Mouse (Mus musculus) heart, postnatal 0 days (tissue): Measurements from ENCODE around the gene Pom121l2. TPM values are rescaled to one million over a fixed set of nuclear protein-coding genes. Genes with fewer than 3 reads are reported as not detected.

ENCODE experiments used
- ATAC-seq: fragments of 200-750 bp; cut with Nextera tagmentation; 2 replicates; pipeline ENCODE4 v1.8.0; 2017; ENCODE audit warnings: low read depth, moderate number of reproducible peaks, moderate library complexity; ENCODE audit not compliant: insufficient read depth
- DNase-seq: peaks from one replicate; pipeline ENCODE4 v3.0.0-alpha.2; 2016; ENCODE audit warnings: low spot score
- H3K27ac ChIP-seq: fragments of 300-500 bp; sonication (generic); 2 replicates; pipeline ENCODE4 v1.5.1; 2014; ENCODE audit warnings: low read depth, mild to moderate bottlenecking
- H3K27me3 ChIP-seq: fragments of 300-500 bp; sonication (generic); 2 replicates; pipeline ENCODE4 v1.6.1; 2014; ENCODE audit warnings: low read length, mixed read lengths; ENCODE audit not compliant: control insufficient read depth, insufficient read depth
- H3K36me3 ChIP-seq: fragments of 300-500 bp; sonication (generic); replicated peaks from 2 replicates; pipeline ENCODE4 v1.6.1; 2014; ENCODE audit warnings: low read length, mixed read lengths; ENCODE audit not compliant: control insufficient read depth, insufficient read depth
- H3K4me1 ChIP-seq: fragments of 300-500 bp; sonication (generic); 2 replicates; pipeline ENCODE4 v1.6.1; 2014; ENCODE audit warnings: antibody characterized with exemption; ENCODE audit not compliant: control insufficient read depth, insufficient read depth
- H3K4me2 ChIP-seq: fragments of 300-500 bp; sonication (generic); 2 replicates; pipeline ENCODE4 v1.6.1; 2014; ENCODE audit warnings: low read depth, mild to moderate bottlenecking, low read length, moderate library complexity
- H3K4me3 ChIP-seq: fragments of 300-500 bp; sonication (generic); 2 replicates; pipeline ENCODE4 v1.5.1; 2014; ENCODE audit warnings: low read depth, low read length
- H3K9ac ChIP-seq: fragments of 300-500 bp; sonication (generic); replicated peaks from 2 replicates; pipeline ENCODE4 v1.6.1; 2014; ENCODE audit warnings: low read depth, low read length, mixed read lengths
- H3K9me3 ChIP-seq: fragments of 300-500 bp; sonication (generic); replicated peaks from 2 replicates; pipeline ENCODE4 v1.6.1; 2016; ENCODE audit warnings: low read length; ENCODE audit not compliant: control insufficient read depth
- CTCF ChIP-seq: IDR thresholded peaks from 2 replicates; pipeline ENCODE4 v1.5.1; 2016; ENCODE audit warnings: antibody characterized with exemption, control low read depth, low read depth
- EP300 ChIP-seq: IDR thresholded peaks from 2 replicates; pipeline ENCODE4 v1.6.1; 2016; ENCODE audit warnings: antibody characterized with exemption, low read depth
- WGBS: fragments of 180-500 bp; shearing (Covaris S2); extraction: QIAGEN DNeasy Blood & Tissue Kit; methylation state at CpG from one replicate; pipeline ENCODE4 v1.1.7; 2014; 5-methylcytosine and 5-hydroxymethylcytosine counted together
- polyA plus RNA-seq: library from polyadenylated mRNA; unstranded; fragments of >200 nt; fragmentation: Nextera tagmentation; extraction: Ambion mirVana; gene quantifications from 2 replicates; pipeline ENCODE4 v1.2.1, GENCODE M21; 2015
- total RNA-seq: library from RNA; depleted of rRNA; stranded (reverse); fragments of >200 nt; gene quantifications from 2 replicates; pipeline ENCODE4 v1.2.3, GENCODE M21; 2014; ENCODE audit warnings: low replicate concordance

Gene Pom121l2
- total and polyA plus RNA-seq, 2 experiments from 2014 or later = not detected

- 1% methylated on average over 38 of the region's 38 CpGs for WGBS
- TF ChIP-seq CTCF (no peak), EP300 (no peak)
- H3K27me3 ChIP-seq = peaks cover 96% of the 10 kb centered on the region
These were observed 25.5 kb downstream of the Pom121l2 start for GRCm38 (mm10) chr13:22006334-22007120.

GRCm38 (mm10) chr13:22007121-22007510 lies 26.1 kb downstream of the Pom121l2 start:
- no peak for DNase-seq
- TF ChIP-seq CTCF (no peak), EP300 (no peak)
- H3K4me2 ChIP-seq = peak overlapping the region; percentile 97
- H3K4me3 ChIP-seq = peak overlapping the region; percentile 70
- H3K9ac ChIP-seq = no peak overlapping the region
- no peaks in the 10 kb centered on the region for H3K9me3 ChIP-seq
- H3K27ac ChIP-seq = no peak overlapping the region
- no peaks in the 10 kb centered on the region for H3K36me3 ChIP-seq
- peaks cover 95% of the 10 kb centered on the region for H3K27me3 ChIP-seq
- WGBS = 6% methylated on average over 18 of the region's 18 CpGs
- H3K4me1 ChIP-seq = peaks cover 6% of the 10 kb centered on the region
- no peak for ATAC-seq

More at GRCm38 (mm10) chr13:22006334-22007120, 25.5 kb downstream of the Pom121l2 start:
- DNase-seq = no peak
- H3K9me3 ChIP-seq = no peaks in the 10 kb centered on the region
- no peak overlapping the region; the same call in 1 of the 2 replicates for H3K9ac ChIP-seq
- ATAC-seq = peak; percentile 67
- H3K4me2 ChIP-seq = peak overlapping the region; percentile 97
- H3K4me3 ChIP-seq = peak overlapping the region; percentile 70
- H3K27ac ChIP-seq = no peak overlapping the region
- H3K4me1 ChIP-seq = peaks cover 6% of the 10 kb centered on the region
- H3K36me3 ChIP-seq = no peaks in the 10 kb centered on the region

DNA sequence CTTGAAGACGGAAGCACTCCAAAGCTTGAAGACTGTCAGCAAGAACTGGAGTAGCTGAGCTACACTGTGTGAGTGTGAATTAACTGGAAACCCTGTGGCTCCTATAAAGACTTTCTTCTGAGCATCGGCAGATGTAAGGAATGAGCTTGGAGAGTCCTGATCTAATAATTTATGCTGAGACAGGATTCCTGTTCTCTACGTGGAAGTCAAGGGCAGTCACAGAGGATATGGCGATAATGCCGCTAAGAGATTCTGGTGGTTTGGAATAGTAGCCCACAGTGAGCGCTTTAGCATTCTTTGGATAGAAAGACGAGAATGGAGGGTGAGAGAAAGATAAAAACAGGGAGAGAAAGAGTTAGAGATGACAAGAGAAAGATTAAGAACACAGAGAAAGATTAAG lies 26.9 kb downstream of the Pom121l2 start:
- H3K4me2 ChIP-seq = no peak overlapping the region
- no peak overlapping the region for H3K4me3 ChIP-seq
- 56% methylated on average over 7 of the region's 7 CpGs for WGBS
- DNase-seq = no peak
- no peak overlapping the region for H3K9ac ChIP-seq
- H3K27me3 ChIP-seq = peaks cover 95% of the 10 kb centered on the region
- H3K9me3 ChIP-seq = no peaks in the 10 kb centered on the region
- no peak for ATAC-seq
- TF ChIP-seq CTCF = no peak
- TF ChIP-seq EP300 = no peak
- H3K27ac ChIP-seq = no peak overlapping the region
- H3K36me3 ChIP-seq = no peaks in the 10 kb centered on the region
- peaks cover 6% of the 10 kb centered on the region for H3K4me1 ChIP-seq

DNA sequence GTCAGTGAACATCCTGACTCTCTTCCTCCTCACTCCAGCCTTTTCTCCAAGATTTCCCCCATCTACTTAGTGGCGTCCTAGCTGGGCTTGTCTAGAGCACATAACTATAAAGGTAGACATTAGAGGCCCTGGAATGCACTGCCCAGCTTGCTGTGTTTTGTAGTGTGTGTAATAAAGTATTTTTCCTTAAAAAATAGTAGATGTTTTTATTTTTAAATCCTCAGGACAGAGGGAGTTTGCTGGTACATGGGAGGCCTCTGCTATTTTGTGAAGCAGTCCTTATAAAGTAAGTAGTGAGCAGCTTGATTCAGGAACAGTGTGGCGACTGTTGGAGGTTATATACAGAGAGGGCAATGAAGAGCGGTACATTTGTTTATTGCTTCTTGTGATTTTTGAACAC lies 27.7 kb downstream of the Pom121l2 start:
- no peak for TF ChIP-seq EP300
- no peak for TF ChIP-seq CTCF
- Histone ChIP-seq H3K4me2 (no peak overlapping the region), H3K4me3 (no peak overlapping the region), H3K9me3 (no peaks in the 10 kb centered on the region), H3K27me3 (peaks cover 93% of the 10 kb centered on the region), H3K36me3 (no peaks in the 10 kb centered on the region), H3K4me1 (peaks cover 6% of the 10 kb centered on the region), H3K27ac (no peak overlapping the region), H3K9ac (no peak overlapping the region)
- WGBS = 82% methylated on average over 3 of the region's 3 CpGs
- ATAC-seq = no peak
- no peak for DNase-seq

- no peaks in the 10 kb centered on the region for H3K36me3 ChIP-seq
- ATAC-seq = no peak
- peaks cover 6% of the 10 kb centered on the region for H3K4me1 ChIP-seq
- no peak for DNase-seq
- H3K4me3 ChIP-seq = no peak within 1 kb of the TSS
- 33% methylated on average over 7 of the region's 7 CpGs for WGBS
- H3K9ac ChIP-seq = no peak within 1 kb of the TSS
- H3K27ac ChIP-seq = no peak within 1 kb of the TSS
- no peaks in the 10 kb centered on the region for H3K9me3 ChIP-seq
- H3K4me2 ChIP-seq = no peak within 1 kb of the TSS
- TF ChIP-seq EP300 (no peak), CTCF (no peak)
- H3K27me3 ChIP-seq = peaks cover 93% of the 10 kb centered on the region
These were observed 28.6 kb downstream of the Pom121l2 start, which contains the start of gene Prss16 for GRCm38 (mm10) chr13:22009642-22010041. Prss16 (minus strand) TSS chr13:22009742.
